Mouse (Mus musculus) heart, adult 8-10 months (tissue): ENCODE results near the gene Aig1. TPM values are rescaled to one million over a fixed set of nuclear protein-coding genes. Genes with fewer than 3 reads are reported as not detected.
A peak's percentile ranks its signal among the peaks of the same experiment; 100 is the strongest.

ENCODE experiments used
- DNase-seq: peaks from one replicate; pipeline ENCODE4 v3.0.0; 2022; ENCODE audit warnings: low spot score
- total RNA-seq, 4 experiments: library from RNA; stranded (reverse); gene quantifications; 2 replicates each; pipeline ENCODE4 v1.2.4; 2022

Gene Aig1
- total RNA-seq, 4 experiments from 2014 or later: 58.1 to 65.1 (median 58.9) TPM

GRCm38 (mm10) chr10:13776014-13776413 is 92.8 kb downstream of the Aig1 start:
- no peak for DNase-seq

- no peak for DNase-seq
These were observed 93.4 kb downstream of the Aig1 start for GRCm38 (mm10) chr10:13775411-13775810.

- DNase-seq: no peak
These were observed 93.9 kb downstream of the Aig1 start for GRCm38 (mm10) chr10:13774910-13775309.

GRCm38 (mm10) chr10:13770720-13771119 is 98.1 kb downstream of the Aig1 start:
- no peak for DNase-seq

GRCm38 (mm10) chr10:13769789-13770188 is 99.0 kb downstream of the Aig1 start:
- peak; percentile 21 for DNase-seq

- no peak for DNase-seq
These were observed 99.9 kb downstream of the Aig1 start for GRCm38 (mm10) chr10:13768866-13769265.

GRCm38 (mm10) chr10:13767076-13767475 is 101.7 kb downstream of the Aig1 start:
- no peak for DNase-seq

GRCm38 (mm10) chr10:13763151-13763550 is 105.6 kb downstream of the Aig1 start:
- DNase-seq: no peak

- DNase-seq: no peak
These were observed 114.1 kb downstream of the Aig1 start for GRCm38 (mm10) chr10:13754712-13755111.

- DNase-seq: no peak
These were observed 115.0 kb downstream of the Aig1 start for GRCm38 (mm10) chr10:13753777-13754176.

GRCm38 (mm10) chr10:13739494-13740140 is 129.2 kb downstream of the Aig1 start:
- peak; percentile 12 for DNase-seq

GRCm38 (mm10) chr10:13730039-13730748 is 138.6 kb downstream of the Aig1 start:
- DNase-seq: no peak

- DNase-seq: no peak
These were observed 141.1 kb downstream of the Aig1 start for GRCm38 (mm10) chr10:13727676-13728075.

- no peak for DNase-seq
These were observed 142.6 kb downstream of the Aig1 start for GRCm38 (mm10) chr10:13726206-13726605.

GRCm38 (mm10) chr10:13725276-13725675 is 143.5 kb downstream of the Aig1 start:
- peak; percentile 16 for DNase-seq

- no peak for DNase-seq
These were observed 152.6 kb downstream of the Aig1 start for GRCm38 (mm10) chr10:13716132-13716531.

GRCm38 (mm10) chr10:13715584-13715983 is 153.2 kb downstream of the Aig1 start:
- no peak for DNase-seq

GRCm38 (mm10) chr10:13714920-13715293 is 153.9 kb downstream of the Aig1 start:
- DNase-seq: no peak

- DNase-seq: no peak
These were observed 154.4 kb downstream of the Aig1 start for GRCm38 (mm10) chr10:13714199-13714919.

- DNase-seq: no peak
These were observed 155.1 kb downstream of the Aig1 start for GRCm38 (mm10) chr10:13713711-13714110.

GRCm38 (mm10) chr10:13713116-13713515 is 155.7 kb downstream of the Aig1 start:
- DNase-seq: no peak

- no peak for DNase-seq
These were observed 157.4 kb downstream of the Aig1 start for GRCm38 (mm10) chr10:13711281-13711829.
